Mouse (Mus musculus): ENCODE data around the gene Atp8a1.

- TF ChIP-seq CTCF (IDR thresholded peaks at IDR 0.05; ENCODE audit: low read depth, low read length) (no peak), POLR2A (IDR thresholded peaks at IDR 0.05; ENCODE audit: extremely low read depth, insufficient read depth, low read length) (no peak)
Observed at GRCm38 (mm10) chr5:67797006-67797958, 50.0 kb downstream of the Atp8a1 start.
